Mouse (Mus musculus): ENCODE results near the gene Itgb3. TPM values are rescaled to one million over a fixed set of nuclear protein-coding genes. Genes with fewer than 3 reads are reported as not detected.

The Itgb3 gene
- polyA plus RNA-seq, 1 experiment from 2014 or later: 16.0 TPM

DNA sequence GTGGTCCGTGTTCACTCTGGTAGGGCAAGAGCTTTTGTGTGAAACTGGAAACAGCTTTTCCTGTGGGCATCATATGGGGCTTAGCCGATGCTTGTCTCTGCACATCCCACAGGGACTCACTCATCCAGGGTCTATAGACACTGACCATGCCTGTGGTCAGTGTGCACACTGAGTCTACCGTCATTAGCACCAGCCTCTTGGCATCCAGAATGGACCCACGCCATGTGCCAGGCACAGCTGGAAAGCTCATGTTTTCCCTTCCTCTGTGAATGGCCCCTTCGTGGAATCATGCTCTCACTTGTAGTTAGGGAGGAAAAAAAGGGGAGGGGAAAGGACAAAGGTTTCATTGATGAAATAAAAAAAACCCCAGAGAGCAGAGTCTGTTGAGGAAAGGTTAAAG, 30.2 kb downstream of the Itgb3 start:
- Histone ChIP-seq H3K27me3 (ENCODE audit: control insufficient read depth, insufficient read depth, low read depth, low read length) (no peaks in the 10 kb centered on the region), H3K4me3 (ENCODE audit: low read depth, low read length) (no peak overlapping the region), H3K9ac (ENCODE audit: low read depth, low read length) (no peak overlapping the region), H3K9me3 (replicated peaks; ENCODE audit: control insufficient read depth, low read length) (no peaks in the 10 kb centered on the region), H3K27ac (ENCODE audit: low read length) (no peak overlapping the region), H3K4me1 (ENCODE audit: control insufficient read depth, low read depth, low read length) (no peaks in the 10 kb centered on the region), H3K4me2 (ENCODE audit: low read depth, low read length) (no peak overlapping the region), H3K36me3 (ENCODE audit: control insufficient read depth, insufficient read depth) (no peaks in the 10 kb centered on the region)
- ATAC-seq (ENCODE audit: low read depth): no peak
- 55% methylated on average over 5 of the region's 5 CpGs for WGBS (ENCODE audit: insufficient replicate concordance)

DNA sequence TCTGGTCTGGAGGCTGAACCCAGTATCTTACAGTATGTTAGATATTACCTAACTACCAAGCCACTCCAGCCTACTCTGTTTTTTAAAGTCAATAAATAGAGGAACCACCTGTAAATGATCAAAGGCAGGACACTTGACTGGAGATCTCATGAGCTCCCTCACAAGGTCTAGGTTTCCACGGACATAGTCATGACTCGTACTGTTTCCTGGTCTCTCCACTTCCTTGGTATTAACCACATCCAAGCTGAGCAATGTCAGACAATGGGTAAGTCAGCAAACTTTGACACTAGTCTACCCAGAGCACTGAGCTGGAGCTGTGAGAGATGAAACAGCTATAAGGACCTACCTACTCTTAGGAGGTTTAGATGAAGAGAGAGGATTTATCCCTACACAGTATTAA, 31.1 kb downstream of the Itgb3 start:
- 15% methylated on average over 2 of the region's 2 CpGs for WGBS (ENCODE audit: insufficient replicate concordance)
- H3K4me2 ChIP-seq (ENCODE audit: low read depth, low read length): no peak overlapping the region
- ATAC-seq (ENCODE audit: low read depth): no peak
- H3K36me3 ChIP-seq (ENCODE audit: control insufficient read depth, insufficient read depth): no peaks in the 10 kb centered on the region
- H3K27ac ChIP-seq (ENCODE audit: low read length): no peak overlapping the region
- no peaks in the 10 kb centered on the region for H3K9me3 ChIP-seq (replicated peaks; ENCODE audit: control insufficient read depth, low read length)
- no peak overlapping the region for H3K4me3 ChIP-seq (ENCODE audit: low read depth, low read length)
- H3K27me3 ChIP-seq (ENCODE audit: control insufficient read depth, insufficient read depth, low read depth, low read length): no peaks in the 10 kb centered on the region
- no peak overlapping the region for H3K9ac ChIP-seq (ENCODE audit: low read depth, low read length)
- H3K4me1 ChIP-seq (ENCODE audit: control insufficient read depth, low read depth, low read length): no peaks in the 10 kb centered on the region

DNA sequence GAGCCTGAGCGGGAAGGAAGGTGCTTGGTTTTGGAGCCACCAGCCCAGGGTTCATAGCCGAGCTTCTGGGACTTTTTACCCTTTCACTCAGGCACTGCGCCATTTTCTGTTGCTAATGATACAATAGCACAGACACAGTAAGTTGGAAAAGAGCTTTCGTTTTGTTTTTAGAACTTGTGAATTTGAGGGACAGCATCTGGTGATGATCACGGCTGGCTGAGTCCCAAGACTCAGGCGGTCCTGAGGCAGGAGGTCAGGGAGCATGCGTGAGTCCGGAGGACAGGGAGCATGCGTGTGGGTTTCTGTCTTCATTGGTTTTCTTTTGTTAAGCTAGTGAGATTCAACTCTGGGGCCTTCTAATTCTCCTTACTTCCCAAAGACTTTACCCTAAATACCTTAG, 31.8 kb downstream of the Itgb3 start:
- H3K27ac ChIP-seq (ENCODE audit: low read length): no peak overlapping the region

DNA sequence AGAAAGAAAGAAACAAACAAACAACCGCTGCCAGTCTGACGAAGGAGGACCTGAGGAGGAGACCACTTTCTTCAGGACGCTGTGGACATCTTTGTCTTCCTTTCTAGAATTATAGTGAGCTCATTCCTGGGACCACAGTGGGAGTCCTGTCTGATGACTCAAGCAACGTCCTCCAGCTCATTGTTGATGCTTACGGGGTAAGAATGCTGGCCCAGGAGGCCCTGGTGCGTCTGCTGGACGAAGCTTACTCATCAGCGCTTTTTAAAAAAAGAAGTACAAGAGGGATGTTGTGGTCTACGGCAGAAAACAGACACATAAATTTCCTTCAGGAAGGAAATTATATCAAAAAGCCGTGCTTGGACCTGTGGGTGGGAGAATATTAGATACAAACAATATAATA, 33.1 kb downstream of the Itgb3 start:
- H3K4me3 ChIP-seq (ENCODE audit: low read depth, low read length): no peak overlapping the region
- H3K9me3 ChIP-seq (replicated peaks; ENCODE audit: control insufficient read depth, low read length): no peaks in the 10 kb centered on the region
- H3K36me3 ChIP-seq (ENCODE audit: control insufficient read depth, insufficient read depth): no peaks in the 10 kb centered on the region
- H3K4me1 ChIP-seq (ENCODE audit: control insufficient read depth, low read depth, low read length): no peaks in the 10 kb centered on the region
- H3K9ac ChIP-seq (ENCODE audit: low read depth, low read length): no peak overlapping the region
- no peak overlapping the region for H3K27ac ChIP-seq (ENCODE audit: low read length)
- WGBS (ENCODE audit: insufficient replicate concordance): 51% methylated on average over 10 of the region's 10 CpGs
- no peaks in the 10 kb centered on the region for H3K27me3 ChIP-seq (ENCODE audit: control insufficient read depth, insufficient read depth, low read depth, low read length)
- no peak for ATAC-seq (ENCODE audit: low read depth)
- H3K4me2 ChIP-seq (ENCODE audit: low read depth, low read length): no peak overlapping the region

More for the DNA sequence above, 31.8 kb downstream of the Itgb3 start:
- no peaks in the 10 kb centered on the region for H3K9me3 ChIP-seq (replicated peaks; ENCODE audit: control insufficient read depth, low read length)
- H3K36me3 ChIP-seq (ENCODE audit: control insufficient read depth, insufficient read depth): no peaks in the 10 kb centered on the region
- 75% methylated on average over 9 of the region's 9 CpGs for WGBS (ENCODE audit: insufficient replicate concordance)
- H3K4me2 ChIP-seq (ENCODE audit: low read depth, low read length): no peak overlapping the region
- no peaks in the 10 kb centered on the region for H3K27me3 ChIP-seq (ENCODE audit: control insufficient read depth, insufficient read depth, low read depth, low read length)
- H3K4me3 ChIP-seq (ENCODE audit: low read depth, low read length): no peak overlapping the region
- H3K4me1 ChIP-seq (ENCODE audit: control insufficient read depth, low read depth, low read length): no peaks in the 10 kb centered on the region
- ATAC-seq (ENCODE audit: low read depth): no peak
- no peak overlapping the region for H3K9ac ChIP-seq (ENCODE audit: low read depth, low read length)

DNA sequence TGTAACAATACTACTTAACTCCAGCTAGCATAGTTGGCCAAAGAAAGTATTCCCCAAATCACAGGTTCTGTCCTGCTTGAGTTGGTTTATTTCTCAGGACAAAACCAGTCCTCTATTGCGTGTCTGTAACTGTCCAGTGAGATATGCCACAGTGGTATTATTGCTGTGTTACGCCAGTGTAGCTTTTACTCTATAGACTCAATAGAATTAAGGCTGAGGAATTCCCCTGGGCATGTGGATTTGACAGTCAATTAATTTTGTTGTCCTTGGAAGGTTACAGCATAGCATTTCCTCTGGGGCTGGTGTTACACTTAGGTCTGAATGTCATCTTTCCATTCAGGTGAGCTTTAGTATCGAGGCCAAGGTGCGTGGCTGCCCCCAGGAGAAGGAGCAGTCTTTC, 35.4 kb downstream of the Itgb3 start:
- Histone ChIP-seq H3K4me3 (ENCODE audit: low read depth, low read length) (no peak overlapping the region), H3K27ac (ENCODE audit: low read length) (no peak overlapping the region), H3K4me2 (ENCODE audit: low read depth, low read length) (no peak overlapping the region), H3K9me3 (replicated peaks; ENCODE audit: control insufficient read depth, low read length) (no peaks in the 10 kb centered on the region), H3K9ac (ENCODE audit: low read depth, low read length) (no peak overlapping the region), H3K27me3 (ENCODE audit: control insufficient read depth, insufficient read depth, low read depth, low read length) (no peaks in the 10 kb centered on the region), H3K4me1 (ENCODE audit: control insufficient read depth, low read depth, low read length) (no peaks in the 10 kb centered on the region), H3K36me3 (ENCODE audit: control insufficient read depth, insufficient read depth) (no peaks in the 10 kb centered on the region)
- 72% methylated on average over 4 of the region's 4 CpGs for WGBS (ENCODE audit: insufficient replicate concordance)
- ATAC-seq (ENCODE audit: low read depth): no peak

DNA sequence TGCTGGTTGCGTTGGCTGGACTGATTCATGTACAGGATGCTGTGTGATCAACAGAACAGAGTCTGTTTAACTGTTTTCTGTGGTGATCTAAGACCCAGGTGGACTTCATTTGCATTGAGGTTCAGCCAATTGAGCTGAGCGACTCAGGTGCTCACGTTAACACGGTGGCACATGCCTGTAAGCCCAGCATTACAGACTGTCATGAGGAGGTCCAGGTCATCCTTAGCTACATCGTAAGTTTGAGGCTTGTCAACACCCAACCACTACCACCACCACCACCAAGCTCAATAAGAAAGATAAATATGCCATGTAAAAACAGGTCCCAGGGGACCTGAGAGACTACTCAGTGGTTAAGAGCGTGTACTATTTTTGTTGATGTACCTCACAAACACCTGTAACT, 37.6 kb downstream of the Itgb3 start:
- Histone ChIP-seq H3K4me1 (ENCODE audit: control insufficient read depth, low read depth, low read length) (no peaks in the 10 kb centered on the region), H3K4me3 (ENCODE audit: low read depth, low read length) (no peak overlapping the region), H3K27ac (ENCODE audit: low read length) (no peak overlapping the region), H3K36me3 (ENCODE audit: control insufficient read depth, insufficient read depth) (no peaks in the 10 kb centered on the region), H3K9ac (ENCODE audit: low read depth, low read length) (no peak overlapping the region), H3K9me3 (replicated peaks; ENCODE audit: control insufficient read depth, low read length) (no peaks in the 10 kb centered on the region), H3K4me2 (ENCODE audit: low read depth, low read length) (no peak overlapping the region), H3K27me3 (ENCODE audit: control insufficient read depth, insufficient read depth, low read depth, low read length) (no peaks in the 10 kb centered on the region)
- WGBS (ENCODE audit: insufficient replicate concordance): 64% methylated on average over 6 of the region's 6 CpGs
- no peak for ATAC-seq (ENCODE audit: low read depth)

DNA sequence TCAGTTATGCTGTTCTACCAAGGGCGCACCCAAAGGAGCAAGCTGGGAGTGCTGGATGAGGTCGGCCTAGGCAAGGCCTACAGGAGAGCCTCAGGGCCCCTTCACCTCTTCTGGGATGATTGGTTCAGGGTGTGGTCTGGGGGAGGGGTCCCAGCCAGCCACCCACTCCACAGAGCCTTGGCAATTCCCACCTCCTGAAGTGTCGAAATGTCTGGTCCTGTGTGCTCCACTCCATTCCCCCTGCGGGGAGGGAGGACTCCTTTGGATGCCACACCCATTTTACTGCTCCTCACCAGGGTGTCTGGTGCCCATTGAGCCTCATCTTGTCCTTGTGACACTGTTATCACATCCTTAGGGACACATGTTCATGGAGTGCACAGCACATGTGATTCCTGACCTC, 38.4 kb downstream of the Itgb3 start:
- Histone ChIP-seq H3K4me1 (ENCODE audit: control insufficient read depth, low read depth, low read length) (no peaks in the 10 kb centered on the region), H3K9me3 (replicated peaks; ENCODE audit: control insufficient read depth, low read length) (no peaks in the 10 kb centered on the region), H3K36me3 (ENCODE audit: control insufficient read depth, insufficient read depth) (no peaks in the 10 kb centered on the region), H3K4me2 (ENCODE audit: low read depth, low read length) (no peak overlapping the region), H3K4me3 (ENCODE audit: low read depth, low read length) (no peak overlapping the region), H3K27me3 (ENCODE audit: control insufficient read depth, insufficient read depth, low read depth, low read length) (no peaks in the 10 kb centered on the region), H3K27ac (ENCODE audit: low read length) (no peak overlapping the region), H3K9ac (ENCODE audit: low read depth, low read length) (no peak overlapping the region)
- WGBS (ENCODE audit: insufficient replicate concordance): 66% methylated on average over 4 of the region's 4 CpGs
- no peak for ATAC-seq (ENCODE audit: low read depth)

DNA sequence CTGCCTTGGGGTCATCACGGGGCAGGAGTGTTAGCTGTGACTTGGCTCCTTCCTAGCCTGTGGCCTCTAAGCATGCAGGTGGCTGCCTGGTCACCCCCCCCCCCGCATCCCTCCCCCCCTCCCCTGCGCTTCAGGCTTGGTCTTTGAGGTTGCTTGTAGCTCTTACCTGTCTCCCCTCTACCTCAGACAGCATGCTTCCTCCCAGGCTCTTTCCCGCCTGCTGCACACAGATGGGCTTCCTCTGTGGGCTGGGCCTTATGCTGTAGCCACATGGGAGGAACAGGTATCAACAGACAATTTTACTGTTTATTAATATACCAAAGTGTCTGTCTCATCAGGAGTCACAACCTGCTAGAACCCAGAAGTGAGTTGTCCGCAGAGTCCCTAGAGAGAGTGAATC, 38.8 kb downstream of the Itgb3 start:
- Histone ChIP-seq H3K36me3 (ENCODE audit: control insufficient read depth, insufficient read depth) (no peaks in the 10 kb centered on the region), H3K9ac (ENCODE audit: low read depth, low read length) (no peak overlapping the region), H3K4me1 (ENCODE audit: control insufficient read depth, low read depth, low read length) (no peaks in the 10 kb centered on the region), H3K4me3 (ENCODE audit: low read depth, low read length) (no peak overlapping the region), H3K27ac (ENCODE audit: low read length) (no peak overlapping the region), H3K27me3 (ENCODE audit: control insufficient read depth, insufficient read depth, low read depth, low read length) (no peaks in the 10 kb centered on the region), H3K4me2 (ENCODE audit: low read depth, low read length) (no peak overlapping the region), H3K9me3 (replicated peaks; ENCODE audit: control insufficient read depth, low read length) (no peaks in the 10 kb centered on the region)
- 63% methylated on average over 4 of the region's 5 CpGs for WGBS (ENCODE audit: insufficient replicate concordance)
- no peak for ATAC-seq (ENCODE audit: low read depth)

DNA sequence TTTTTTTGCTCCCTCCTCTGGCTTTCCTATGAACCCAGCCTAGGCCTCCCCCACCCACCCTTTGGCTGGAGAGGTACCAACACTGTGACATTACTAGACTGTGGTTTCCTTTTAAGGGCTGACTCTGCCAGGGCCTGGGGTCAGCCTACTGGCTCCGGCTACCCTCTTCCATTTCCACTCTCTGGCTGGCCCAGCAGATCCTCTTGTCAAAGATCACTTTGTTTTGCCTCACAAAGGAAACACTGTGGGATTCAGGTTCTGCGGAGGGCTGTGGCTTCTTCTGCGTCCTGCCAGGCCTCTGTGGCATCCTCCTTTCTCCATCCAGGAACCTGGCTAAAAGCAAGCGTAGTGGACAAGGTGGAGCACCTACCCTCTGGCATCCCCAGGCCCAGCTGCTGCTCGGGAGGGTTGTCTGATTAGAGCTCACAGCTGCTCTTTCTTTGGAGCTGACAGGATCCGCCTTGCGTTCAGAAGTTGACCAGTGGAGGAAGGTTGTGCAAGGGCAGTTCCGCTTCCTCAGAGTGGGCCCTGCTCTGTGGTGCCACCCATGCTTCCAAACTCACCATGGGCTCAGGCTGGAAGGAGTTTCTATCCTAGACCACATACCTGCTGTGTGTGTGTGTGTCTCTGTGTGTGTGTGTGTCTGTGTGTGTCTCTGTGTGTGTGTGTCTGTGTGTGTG, 39.5 kb downstream of the Itgb3 start:
- ATAC-seq (ENCODE audit: low read depth): no peak
- H3K4me1 ChIP-seq (ENCODE audit: control insufficient read depth, low read depth, low read length): no peaks in the 10 kb centered on the region
- H3K27ac ChIP-seq (ENCODE audit: low read length): peak overlapping the region; percentile 63; the same call in 1 of the 2 replicates

More for the DNA sequence above, 39.5 kb downstream of the Itgb3 start:
- Histone ChIP-seq H3K36me3 (ENCODE audit: control insufficient read depth, insufficient read depth) (no peaks in the 10 kb centered on the region), H3K27me3 (ENCODE audit: control insufficient read depth, insufficient read depth, low read depth, low read length) (no peaks in the 10 kb centered on the region), H3K4me3 (ENCODE audit: low read depth, low read length) (no peak overlapping the region), H3K4me2 (ENCODE audit: low read depth, low read length) (peak overlapping the region; percentile 30; the same call in 1 of the 2 replicates), H3K9me3 (replicated peaks; ENCODE audit: control insufficient read depth, low read length) (no peaks in the 10 kb centered on the region), H3K9ac (ENCODE audit: low read depth, low read length) (no peak overlapping the region)
- 47% methylated on average over 8 of the region's 8 CpGs for WGBS (ENCODE audit: insufficient replicate concordance)
